Mouse (Mus musculus) urinary bladder, postnatal 36 days (tissue): ENCODE measurements around the gene Klhl6.

Experiments
- DNase-seq, 2 experiments: peaks; one replicate each; pipeline ENCODE4 v3.0.0; 2022; ENCODE audit warnings: low spot score in 2 of 2, mixed read lengths in 1 of 2

Klhl6 gene

GRCm38 (mm10) chr16:19969506-19969905 lies 13.3 kb downstream of the Klhl6 start:
- no peak for DNase-seq

GRCm38 (mm10) chr16:19968666-19969065 lies 14.2 kb downstream of the Klhl6 start:
- no peak for DNase-seq

GRCm38 (mm10) chr16:19967897-19968392 lies 14.9 kb downstream of the Klhl6 start:
- DNase-seq, result no peak

GRCm38 (mm10) chr16:19966976-19967375 lies 15.9 kb downstream of the Klhl6 start:
- DNase-seq, result no peak

DNA sequence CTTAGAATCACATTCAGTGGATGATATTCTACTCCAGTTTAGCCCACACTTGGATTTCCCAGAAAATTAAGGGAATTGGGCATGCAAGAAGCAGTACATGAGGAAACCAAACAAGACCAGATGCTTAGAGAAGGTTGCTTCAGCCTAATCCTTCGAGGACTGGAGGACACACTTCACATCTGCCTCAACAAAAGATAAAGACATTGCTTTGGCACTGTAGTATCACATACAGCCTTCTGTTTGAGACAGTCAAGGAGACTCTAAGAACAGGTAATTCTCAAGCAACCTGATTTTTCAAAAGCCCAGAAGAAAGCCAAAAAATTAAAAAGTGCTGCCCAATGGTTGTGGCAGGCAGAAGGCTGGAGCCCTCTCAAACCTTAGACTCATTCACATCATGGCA lies 16.4 kb downstream of the Klhl6 start:
- no peak for DNase-seq

DNA sequence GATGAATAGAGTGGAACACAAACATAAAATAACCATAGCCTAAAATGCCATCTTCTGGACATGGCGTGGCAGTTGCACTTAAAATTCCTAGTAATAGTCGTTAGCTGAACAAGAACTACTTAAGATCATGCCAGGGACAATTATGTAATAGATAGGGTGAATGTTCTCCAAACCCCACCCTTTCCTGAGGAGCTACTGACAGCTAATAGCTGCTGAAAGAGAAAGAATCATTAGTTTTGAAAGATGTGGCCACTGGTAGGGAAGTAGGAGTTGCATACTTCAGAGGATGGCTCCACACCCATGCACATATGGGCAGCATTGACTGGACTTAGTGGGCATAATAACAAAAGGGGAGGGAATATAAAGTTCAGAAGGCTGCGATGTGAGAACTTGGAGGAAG lies 19.9 kb downstream of the Klhl6 start:
- DNase-seq, result no peak

- no peak for DNase-seq
Measured at GRCm38 (mm10) chr16:19961070-19961469, 21.8 kb downstream of the Klhl6 start.

GRCm38 (mm10) chr16:19960407-19961058 lies 22.3 kb downstream of the Klhl6 start:
- no peak for DNase-seq

GRCm38 (mm10) chr16:19957051-19957450 lies 25.8 kb downstream of the Klhl6 start:
- DNase-seq, result no peak

GRCm38 (mm10) chr16:19947336-19947735 lies 35.5 kb downstream of the Klhl6 start:
- peak in 1 of 2 experiments; percentile 33 for DNase-seq

GRCm38 (mm10) chr16:19946578-19947298 lies 36.1 kb downstream of the Klhl6 start:
- DNase-seq, result no peak

DNA sequence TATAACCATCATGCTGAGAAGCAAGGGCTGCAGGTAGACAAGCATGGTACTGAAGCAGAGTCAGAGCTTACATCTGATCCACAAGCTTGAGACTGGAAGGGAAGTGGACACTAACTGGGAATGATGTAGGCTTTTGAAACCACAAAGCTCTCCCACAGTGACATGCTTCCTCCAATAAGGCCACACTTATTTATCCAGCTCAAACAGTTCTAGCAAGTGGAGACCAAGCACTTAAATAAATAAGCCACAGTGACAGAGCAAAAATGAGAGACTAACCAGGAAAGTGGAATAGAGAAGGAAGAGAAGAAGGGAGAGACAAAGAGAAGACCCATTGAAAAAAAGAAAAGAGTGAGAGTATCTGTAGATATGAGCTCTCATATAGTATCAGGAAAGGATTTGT lies 62.0 kb downstream of the Klhl6 start:
- no peak for DNase-seq

GRCm38 (mm10) chr16:19918286-19918685 lies 64.6 kb downstream of the Klhl6 start:
- DNase-seq, result no peak

DNA sequence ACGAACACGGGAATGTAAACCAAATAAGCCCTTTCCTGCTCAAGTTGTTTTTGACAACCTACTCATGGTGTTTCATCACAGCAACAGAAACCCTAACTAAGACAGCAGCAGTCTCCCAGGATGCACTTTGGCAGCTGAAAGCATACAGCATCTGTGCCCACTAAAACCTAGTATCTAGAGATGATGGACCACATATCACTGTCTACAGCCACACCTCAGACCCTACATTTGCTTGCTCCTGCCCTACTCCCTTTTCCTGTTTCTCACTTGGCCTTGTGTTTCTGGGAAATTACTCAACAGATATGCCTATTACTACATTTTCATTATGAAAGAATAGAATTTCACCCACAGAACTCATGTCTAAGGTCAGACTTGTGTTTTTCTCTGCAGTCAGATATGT lies 70.3 kb downstream of the Klhl6 start:
- DNase-seq, result no peak

DNA sequence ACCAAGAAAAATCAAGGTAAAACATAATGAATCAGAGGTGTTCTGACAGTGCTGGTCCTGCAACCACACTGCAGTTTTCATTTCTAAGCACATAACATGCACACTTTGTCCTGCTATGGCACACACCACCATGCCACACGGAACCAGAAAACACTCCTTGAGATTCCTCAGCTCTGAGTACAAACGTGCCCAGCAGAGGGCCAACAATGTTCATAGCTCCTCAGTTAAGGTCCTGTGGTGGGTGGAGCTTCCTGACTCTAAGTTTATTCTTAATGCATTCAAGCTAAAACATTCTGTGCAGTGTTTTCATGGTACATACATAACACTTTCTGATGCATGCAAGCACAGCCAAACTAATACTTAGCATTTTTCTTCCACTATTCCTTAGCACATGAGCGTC lies 74.5 kb downstream of the Klhl6 start:
- no peak for DNase-seq

DNA sequence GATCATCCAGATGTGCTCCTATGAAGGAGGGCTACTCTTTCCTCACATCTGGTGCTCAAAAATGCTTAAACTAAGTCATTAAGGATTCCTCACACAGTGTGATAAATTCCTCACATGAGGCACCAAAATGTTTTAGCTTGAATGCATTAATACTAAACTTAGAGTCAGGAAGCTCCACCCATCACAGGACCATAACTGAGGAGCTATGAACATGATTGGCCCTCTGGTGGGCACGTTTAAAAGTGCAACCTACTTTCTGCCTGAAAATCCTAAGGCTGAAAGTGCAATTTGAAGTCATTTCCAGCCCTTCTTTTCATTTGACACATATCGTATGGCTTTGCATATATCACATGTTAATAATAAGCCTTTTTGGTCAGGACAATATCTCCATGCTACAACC lies 75.7 kb downstream of the Klhl6 start:
- DNase-seq, result peak in 1 of 2 experiments; percentile 17

GRCm38 (mm10) chr16:19904734-19905479 lies 77.9 kb downstream of the Klhl6 start:
- DNase-seq, result no peak

DNA sequence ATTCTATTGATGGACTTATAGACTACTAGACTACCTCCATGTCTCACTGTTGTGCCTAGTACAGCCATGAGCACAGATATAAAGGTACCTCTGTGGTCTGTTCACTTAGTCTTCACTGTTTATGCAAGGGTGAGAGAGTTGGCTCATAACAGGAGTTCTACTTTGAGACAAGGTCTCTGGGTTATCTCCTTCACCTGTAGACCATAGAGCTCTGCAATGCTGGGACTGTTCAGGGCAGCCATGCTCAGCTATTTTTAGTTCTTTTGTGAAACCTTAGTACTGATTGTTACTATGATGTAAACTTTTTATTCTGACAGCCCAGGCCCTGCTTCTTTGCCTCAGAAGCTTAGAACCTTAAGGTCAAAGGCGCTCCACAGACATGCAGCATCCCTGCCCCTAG lies 79.0 kb downstream of the Klhl6 start:
- no peak for DNase-seq
